Mouse (Mus musculus): Measurements from ENCODE around the gene Dock1.

Gene Dock1

GRCm38 (mm10) chr7:134751496-134751895 is 81.0 kb downstream of the Dock1 start:
- DNase-seq (ENCODE audit: low spot score in 2 of 2), result no peak

GRCm38 (mm10) chr7:134753417-134753816 is 83.0 kb downstream of the Dock1 start:
- no peak for DNase-seq (ENCODE audit: low spot score in 2 of 2)

- no peak for DNase-seq (ENCODE audit: low spot score in 2 of 2)
Observed at GRCm38 (mm10) chr7:134757605-134758004, 87.2 kb downstream of the Dock1 start.

- DNase-seq (ENCODE audit: low spot score in 2 of 2), result no peak
Observed at GRCm38 (mm10) chr7:134761799-134762198, 91.3 kb downstream of the Dock1 start.

GRCm38 (mm10) chr7:134765130-134765529 is 94.7 kb downstream of the Dock1 start:
- DNase-seq (ENCODE audit: low spot score in 2 of 2), result no peak

- DNase-seq (ENCODE audit: low spot score in 2 of 2), result no peak
Observed at GRCm38 (mm10) chr7:134771314-134771713, 100.9 kb downstream of the Dock1 start.

- DNase-seq (ENCODE audit: low spot score in 2 of 2), result no peak
Observed at GRCm38 (mm10) chr7:134772363-134772762, 101.9 kb downstream of the Dock1 start.

GRCm38 (mm10) chr7:134772867-134773590 is 102.6 kb downstream of the Dock1 start:
- DNase-seq (ENCODE audit: low spot score in 2 of 2), result no peak

- DNase-seq (ENCODE audit: low spot score in 2 of 2), result no peak
Observed at GRCm38 (mm10) chr7:134773761-134774415, 103.4 kb downstream of the Dock1 start.

GRCm38 (mm10) chr7:134774468-134775162 is 104.2 kb downstream of the Dock1 start:
- DNase-seq (ENCODE audit: low spot score in 2 of 2), result no peak

GRCm38 (mm10) chr7:134775671-134776070 is 105.2 kb downstream of the Dock1 start:
- DNase-seq (ENCODE audit: low spot score in 2 of 2), result no peak

- no peak for DNase-seq (ENCODE audit: low spot score in 2 of 2)
Observed at GRCm38 (mm10) chr7:134776306-134776705, 105.9 kb downstream of the Dock1 start.

GRCm38 (mm10) chr7:134779761-134780160 is 109.3 kb downstream of the Dock1 start:
- no peak for DNase-seq (ENCODE audit: low spot score in 2 of 2)

- DNase-seq (ENCODE audit: low spot score in 2 of 2), result no peak
Observed at GRCm38 (mm10) chr7:134787110-134787509, 116.7 kb downstream of the Dock1 start.

GRCm38 (mm10) chr7:134794889-134795288 is 124.4 kb downstream of the Dock1 start:
- no peak for DNase-seq (ENCODE audit: low spot score in 2 of 2)

- DNase-seq (ENCODE audit: low spot score in 2 of 2), result no peak
Observed at GRCm38 (mm10) chr7:134800079-134800478, 129.6 kb downstream of the Dock1 start.

GRCm38 (mm10) chr7:134804422-134804821 is 134.0 kb downstream of the Dock1 start:
- no peak for DNase-seq (ENCODE audit: low spot score in 2 of 2)

- DNase-seq (ENCODE audit: low spot score in 2 of 2), result no peak
Observed at GRCm38 (mm10) chr7:134806799-134807198, 136.3 kb downstream of the Dock1 start.

- no peak for DNase-seq (ENCODE audit: low spot score in 2 of 2)
Observed at GRCm38 (mm10) chr7:134808406-134808805, 138.0 kb downstream of the Dock1 start.

GRCm38 (mm10) chr7:134809241-134809975 is 139.0 kb downstream of the Dock1 start:
- DNase-seq (ENCODE audit: low spot score in 2 of 2), result no peak

GRCm38 (mm10) chr7:134818471-134818870 is 148.0 kb downstream of the Dock1 start:
- no peak for DNase-seq (ENCODE audit: low spot score in 2 of 2)

- DNase-seq (ENCODE audit: low spot score in 2 of 2), result no peak
Observed at GRCm38 (mm10) chr7:134821264-134821663, 150.8 kb downstream of the Dock1 start.

Data from spleen, postnatal 36 days (tissue).